Mouse (Mus musculus) CD8-positive naive resting alpha-beta T cell, adult 57 days (primary cell): ENCODE results near the gene 1700001C19Rik. TPM values are rescaled to one million over a fixed set of nuclear protein-coding genes. Genes with fewer than 3 reads are reported as not detected.

Experiments used
- total RNA-seq: library from RNA; stranded (reverse); gene quantifications from one replicate; pipeline ENCODE4 v1.2.4, GENCODE M21; 2023

The 1700001C19Rik gene
- not detected for total RNA-seq

GRCm38 (mm10) chr17:47436907-47437547, at the start of gene 1700001C19Rik:
TSS of gene 1700001C19Rik (minus strand) at chr17:47437376.

GRCm38 (mm10) chr17:47436156-47436906, 845 bp downstream of the 1700001C19Rik start, which contains the start of gene AI661453:
TSS of gene AI661453 (plus strand) at chr17:47436615.

GRCm38 (mm10) chr17:47400451-47400850, 36.7 kb downstream of the 1700001C19Rik start, which contains the start of gene Guca1a:
TSS of gene Guca1a (minus strand) at chr17:47400584.

GRCm38 (mm10) chr17:47385145-47385544, 52.0 kb downstream of the 1700001C19Rik start, which contains the start of gene Guca1b:
TSS of gene Guca1b (plus strand) at chr17:47385393.

GRCm38 (mm10) chr17:47368401-47369086, 68.6 kb downstream of the 1700001C19Rik start, which contains the start of gene Mrps10:
TSS of gene Mrps10 (plus strand) at chr17:47368887.

Other genes with a start within 250 kb of the 1700001C19Rik start
- 22.1 TPM for gene Mrps10, start 68.5 kb downstream of the 1700001C19Rik start, total RNA-seq
- gene Guca1b, start 52.0 kb downstream of the 1700001C19Rik start, total RNA-seq = 3.9 TPM
- gene Guca1a, start 36.8 kb downstream of the 1700001C19Rik start, total RNA-seq = not detected
- 0.09 TPM for gene AI661453, start 761 bp downstream of the 1700001C19Rik start, total RNA-seq
- gene Taf8, start 64.9 kb upstream of the 1700001C19Rik start, total RNA-seq = 74.6 TPM
- 358 TPM for gene Ccnd3, start 67.7 kb upstream of the 1700001C19Rik start, total RNA-seq
- gene Bysl, start 174.1 kb upstream of the 1700001C19Rik start, total RNA-seq = 15.1 TPM
- 59.9 TPM for gene Med20, start 174.2 kb upstream of the 1700001C19Rik start, total RNA-seq
- 2.7 TPM for gene Gm20517, start 174.2 kb upstream of the 1700001C19Rik start, total RNA-seq
- 5.6 TPM for gene Usp49, start 193.3 kb upstream of the 1700001C19Rik start, total RNA-seq